Mouse (Mus musculus) MEL (cell line): Measurements from ENCODE around the gene Atf3.

ENCODE experiments used
- CHD2 ChIP-seq: IDR thresholded peaks from 2 replicates; pipeline ENCODE4 v1.6.1; 2011; ENCODE audit warnings: low read length, improper control_type of control experiment
- CTCF ChIP-seq, 3 experiments: IDR thresholded peaks in 2 of 3; conservative IDR thresholded peaks in 1 of 3; 2 replicates each; pipeline ENCODE4 v1.5.1; 2011 to 2012; ENCODE audit warnings: low read length in 3 of 3, low read depth in 2 of 3, mild to moderate bottlenecking in 2 of 3, improper control_type of control experiment in 1 of 3, inconsistent platforms in 1 of 3, mixed read lengths in 1 of 3, moderate library complexity in 1 of 3; ENCODE audit not compliant: control insufficient read depth in 1 of 3, insufficient read depth in 1 of 3, poor library complexity in 1 of 3, severe bottlenecking in 1 of 3
- ELF1 ChIP-seq: IDR thresholded peaks from 2 replicates; pipeline ENCODE4 v1.6.1; 2014; ENCODE audit warnings: low read depth, mild to moderate bottlenecking, inconsistent platforms, low read length, improper control_type of control experiment, moderate library complexity
- EP300 ChIP-seq, 2 experiments: IDR thresholded peaks; 2 replicates each; pipeline ENCODE4 v1.6.1; 2011; ENCODE audit warnings: improper control_type of control experiment in 2 of 2, low read length in 2 of 2, low read depth in 1 of 2, mild to moderate bottlenecking in 1 of 2
- MEF2A ChIP-seq: IDR thresholded peaks from 2 replicates; pipeline ENCODE4 v1.6.1; 2014; ENCODE audit warnings: low read depth, mild to moderate bottlenecking, inconsistent platforms, low read length, improper control_type of control experiment; ENCODE audit not compliant: poor library complexity, insufficient replicate concordance, severe bottlenecking; ENCODE audit errors: extremely low read depth
- POLR2A ChIP-seq, 2 experiments: IDR thresholded peaks; 2 replicates each; pipeline ENCODE4 v1.6.1; 2011 to 2012; ENCODE audit warnings: low read length in 2 of 2, mild to moderate bottlenecking in 2 of 2, control low read depth in 1 of 2, improper control_type of control experiment in 1 of 2, low read depth in 1 of 2, moderate library complexity in 1 of 2; ENCODE audit not compliant: control insufficient read depth in 1 of 2, insufficient read depth in 1 of 2, poor library complexity in 1 of 2
- UBTF ChIP-seq: IDR thresholded peaks from 2 replicates; pipeline ENCODE4 v1.6.1; 2012; ENCODE audit warnings: low read depth, mild to moderate bottlenecking, inconsistent platforms, low read length, improper control_type of control experiment, moderate library complexity, borderline replicate concordance; ENCODE audit not compliant: insufficient read depth
- ZC3H11A ChIP-seq: IDR thresholded peaks from 2 replicates; pipeline ENCODE4 v1.6.1; 2012; ENCODE audit warnings: low read depth, mild to moderate bottlenecking, inconsistent platforms, low read length, improper control_type of control experiment
- ZNF384 ChIP-seq: IDR thresholded peaks from 2 replicates; pipeline ENCODE4 v1.6.1; 2012; ENCODE audit warnings: low read depth, mild to moderate bottlenecking, inconsistent platforms, low read length, improper control_type of control experiment

GRCm38 (mm10) chr1:191131692-191132091, 86.1 kb downstream of the Atf3 start:
- TF ChIP-seq CTCF (IDR thresholded peaks at IDR 0.05 in 2 of 3, conservative IDR thresholded peaks at IDR 0.05 in 1 of 3; ENCODE audit: control insufficient read depth in 1 of 3, insufficient read depth in 1 of 3, low read depth in 2 of 3, low read length in 3 of 3, poor library complexity in 1 of 3, severe bottlenecking in 1 of 3) (no peak), POLR2A (IDR thresholded peaks at IDR 0.05; ENCODE audit: control insufficient read depth in 1 of 2, insufficient read depth in 1 of 2, low read depth in 1 of 2, low read length in 2 of 2, poor library complexity in 1 of 2) (no peak), ELF1 (no peak), CHD2 (no peak), UBTF (no peak), MEF2A (no peak), ZNF384 (no peak), EP300 (IDR thresholded peaks at IDR 0.05; ENCODE audit: low read depth in 1 of 2, low read length in 2 of 2) (no peak), ZC3H11A (no peak)
